Mouse (Mus musculus) embryo, embryonic 11.5 days (tissue): ENCODE results near the gene Dhx33.

Experiments
- DNase-seq: peaks from one replicate; pipeline ENCODE4 v3.0.0-alpha.2; 2012; ENCODE audit warnings: low read depth, low spot score

The Dhx33 gene

DNA sequence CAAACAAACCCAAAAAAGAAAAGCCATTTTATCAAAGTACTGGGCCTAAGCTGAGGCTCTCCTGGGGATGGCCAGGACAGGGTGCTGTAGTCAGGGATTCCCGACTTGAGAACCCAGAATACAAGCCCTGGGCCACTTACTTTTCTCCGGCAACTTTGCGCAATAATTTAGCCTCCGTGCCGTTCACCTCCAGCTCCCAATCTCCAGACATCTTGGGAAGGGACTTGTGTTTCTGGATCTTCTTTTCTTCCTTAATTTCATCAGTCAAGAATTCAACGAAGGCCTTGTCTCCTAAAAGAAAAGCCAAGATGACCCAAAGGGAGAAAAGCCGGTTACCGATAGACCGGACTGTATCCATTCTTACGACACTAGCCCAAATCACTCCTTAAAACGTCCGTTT is 22.2 kb downstream of the Dhx33 start:
- no peak for DNase-seq

DNA sequence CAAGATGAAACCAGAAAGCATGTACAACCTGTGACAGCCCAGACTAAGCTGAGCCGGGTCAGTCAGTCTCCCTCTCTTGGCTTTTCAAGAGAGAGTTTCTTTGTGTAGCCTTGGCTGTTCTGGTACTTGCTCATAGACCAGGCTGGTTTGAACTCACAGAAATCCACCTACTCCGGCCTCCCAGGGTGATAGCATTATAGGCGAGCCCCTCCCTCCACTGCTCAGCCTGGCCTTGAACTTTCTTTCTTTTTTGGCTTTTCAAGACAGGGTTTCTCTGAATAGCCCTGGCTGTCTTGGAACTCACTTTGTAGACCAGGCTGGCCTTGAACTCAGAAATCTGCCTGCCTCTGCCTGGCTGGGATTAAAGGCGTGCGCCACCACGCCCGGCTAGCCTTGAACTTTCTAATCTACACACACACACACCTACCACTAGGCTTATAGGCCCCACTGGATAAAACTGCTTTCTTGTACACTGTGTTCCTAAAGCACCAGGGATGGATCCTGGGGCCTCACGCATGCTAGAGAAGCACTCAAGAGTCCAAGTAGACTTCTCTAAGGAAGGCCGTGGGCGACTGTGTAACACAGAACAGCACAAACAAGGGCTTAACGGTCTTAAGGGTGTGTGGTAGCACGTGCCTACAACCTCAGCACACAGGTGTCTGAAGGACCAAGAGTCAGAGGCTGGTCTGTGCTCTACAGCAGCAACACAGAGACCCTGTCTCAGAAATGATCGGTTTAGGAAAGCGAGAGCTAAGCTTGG is 23.3 kb downstream of the Dhx33 start:
- DNase-seq, result no peak

DNA sequence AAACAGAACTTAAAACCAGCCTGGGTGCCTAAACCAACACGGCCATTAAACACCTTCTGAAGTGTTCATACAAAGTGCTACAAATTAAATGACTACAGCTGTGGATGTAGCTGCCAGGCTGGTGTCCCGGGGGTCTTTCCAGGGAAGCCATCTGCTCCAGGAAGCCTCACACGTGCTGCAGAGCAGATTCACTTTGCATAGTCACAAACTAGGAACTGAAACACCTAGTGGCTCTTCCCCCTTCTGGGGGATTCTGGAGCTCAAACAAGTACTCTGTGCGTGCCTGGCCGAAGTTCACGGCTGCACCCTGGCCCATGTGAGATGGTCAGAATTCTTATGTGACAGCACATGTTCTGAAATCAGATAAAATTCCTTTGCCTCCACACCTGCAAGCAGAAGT is 24.0 kb downstream of the Dhx33 start:
- DNase-seq, result no peak

DNA sequence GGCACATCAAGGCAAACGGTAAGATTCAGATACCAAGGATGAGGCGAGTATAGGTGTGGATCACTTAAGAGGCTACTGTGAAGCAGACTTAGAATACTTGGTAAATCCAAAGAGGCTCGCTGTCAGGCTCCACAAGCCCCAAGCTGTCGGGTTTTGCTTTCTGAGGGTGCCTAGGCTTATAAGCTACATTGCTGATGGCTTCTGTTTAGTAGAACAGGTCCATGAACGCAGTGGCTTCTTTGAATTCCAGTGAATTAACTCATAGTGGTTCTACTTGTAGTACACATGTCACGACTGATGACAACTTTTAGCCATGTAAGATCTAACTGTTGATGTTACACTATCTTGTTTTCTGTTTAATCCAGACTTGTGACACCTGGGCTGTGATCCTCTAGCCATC is 26.9 kb downstream of the Dhx33 start:
- DNase-seq, result no peak

DNA sequence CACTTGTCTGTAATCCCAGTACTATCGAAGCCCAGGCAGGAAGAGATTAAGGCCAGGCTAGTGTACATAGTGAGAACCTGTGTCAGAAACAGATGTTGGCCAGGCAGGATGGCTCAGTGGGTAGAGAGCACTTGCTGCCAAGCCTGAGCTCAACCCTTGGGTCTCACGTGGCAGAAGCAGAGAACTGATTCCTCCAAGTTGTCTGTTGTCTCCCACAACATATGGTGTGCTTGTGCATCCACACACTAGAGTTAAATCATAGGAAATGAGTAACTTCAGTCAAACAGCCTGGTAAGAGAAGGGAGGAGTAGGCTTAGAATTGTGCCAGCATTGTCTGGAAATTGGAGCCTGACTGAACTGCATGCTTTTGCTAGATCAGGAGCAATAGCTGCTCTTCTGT is 29.0 kb downstream of the Dhx33 start:
- no peak for DNase-seq

DNA sequence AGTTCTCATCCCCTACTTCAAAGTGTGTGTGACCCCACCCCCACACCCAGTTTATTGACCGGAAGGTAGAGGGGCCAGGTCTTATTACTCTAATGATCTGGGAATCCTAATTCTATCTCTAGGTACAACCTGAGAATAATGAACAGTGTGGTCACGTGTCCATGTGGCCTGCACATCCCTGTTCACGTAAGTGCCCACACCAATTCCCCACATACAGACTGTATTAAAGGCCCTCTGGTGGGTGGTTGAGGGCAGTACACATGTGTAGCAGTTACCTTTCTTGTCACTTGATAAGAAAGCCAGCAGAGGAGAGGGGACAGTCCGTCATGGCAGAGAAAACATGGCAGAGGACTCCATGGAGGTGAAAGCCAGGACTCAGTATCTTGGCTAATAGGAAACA is 30.3 kb downstream of the Dhx33 start:
- DNase-seq, result no peak

DNA sequence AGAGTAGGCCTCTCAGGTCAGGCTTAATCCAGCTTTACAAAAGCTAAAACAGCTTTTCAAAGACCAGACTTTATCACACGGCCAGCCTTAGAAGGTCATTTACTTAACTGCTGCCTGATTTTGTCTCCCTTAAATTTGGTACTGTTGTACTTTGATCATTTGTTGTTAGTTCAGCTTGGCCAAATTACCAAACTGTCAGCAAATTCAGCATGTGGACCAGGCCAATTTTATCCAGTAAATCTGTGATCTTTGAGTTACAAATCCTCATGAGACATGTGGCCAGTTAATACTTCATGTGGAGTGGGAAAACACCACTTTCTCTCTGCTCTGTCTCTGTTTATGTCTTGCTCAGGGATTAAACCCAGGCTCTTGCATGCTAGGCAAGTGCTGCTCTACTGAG is 31.7 kb downstream of the Dhx33 start:
- DNase-seq, result no peak

DNA sequence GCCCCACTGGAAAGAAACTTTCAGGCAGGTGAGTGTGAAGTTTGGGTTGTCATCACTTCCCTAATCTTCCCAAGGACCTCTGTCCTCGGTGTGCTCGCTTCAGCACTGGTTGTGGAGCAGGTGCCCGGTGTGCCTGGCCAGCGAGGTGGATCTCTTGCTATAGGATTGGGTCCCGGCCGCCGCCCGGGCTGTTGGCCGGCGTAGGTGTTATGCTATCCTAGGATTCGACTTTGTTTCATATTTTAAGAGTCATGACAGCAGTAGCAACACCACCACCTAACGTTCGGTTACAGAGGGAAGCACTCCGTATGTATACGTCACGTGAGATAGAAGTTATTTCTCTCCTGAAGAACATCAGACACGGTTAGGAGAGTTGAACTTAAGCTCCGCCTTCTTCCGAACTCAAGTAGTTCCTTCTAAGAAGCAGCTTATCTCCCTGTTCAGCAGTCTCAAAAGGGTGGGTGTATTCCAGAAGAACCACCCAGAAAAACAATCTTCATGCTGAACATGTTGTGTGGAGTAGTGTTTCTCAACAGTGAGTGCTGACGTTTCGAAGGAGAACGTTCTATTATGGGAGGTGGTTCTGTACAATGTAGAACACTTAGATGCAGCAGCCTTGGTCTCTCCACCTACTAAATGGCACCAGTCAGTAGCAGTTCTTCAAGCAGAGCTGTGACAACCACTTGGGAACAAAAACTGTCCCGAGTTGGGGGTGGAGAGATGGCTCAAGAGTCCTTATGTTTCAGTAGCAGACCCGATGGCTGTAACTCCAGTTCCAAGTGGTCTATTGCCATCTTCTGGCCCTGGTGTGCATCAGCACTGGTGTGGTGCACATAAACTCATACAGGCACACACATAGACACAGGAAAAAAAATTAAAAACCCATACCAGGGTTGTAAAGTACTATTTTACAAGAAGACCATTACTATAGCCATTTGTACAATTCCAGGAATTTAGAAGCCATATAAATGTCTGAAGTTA is 33.4 kb downstream of the Dhx33 start:
- peak; percentile 13 for DNase-seq

DNA sequence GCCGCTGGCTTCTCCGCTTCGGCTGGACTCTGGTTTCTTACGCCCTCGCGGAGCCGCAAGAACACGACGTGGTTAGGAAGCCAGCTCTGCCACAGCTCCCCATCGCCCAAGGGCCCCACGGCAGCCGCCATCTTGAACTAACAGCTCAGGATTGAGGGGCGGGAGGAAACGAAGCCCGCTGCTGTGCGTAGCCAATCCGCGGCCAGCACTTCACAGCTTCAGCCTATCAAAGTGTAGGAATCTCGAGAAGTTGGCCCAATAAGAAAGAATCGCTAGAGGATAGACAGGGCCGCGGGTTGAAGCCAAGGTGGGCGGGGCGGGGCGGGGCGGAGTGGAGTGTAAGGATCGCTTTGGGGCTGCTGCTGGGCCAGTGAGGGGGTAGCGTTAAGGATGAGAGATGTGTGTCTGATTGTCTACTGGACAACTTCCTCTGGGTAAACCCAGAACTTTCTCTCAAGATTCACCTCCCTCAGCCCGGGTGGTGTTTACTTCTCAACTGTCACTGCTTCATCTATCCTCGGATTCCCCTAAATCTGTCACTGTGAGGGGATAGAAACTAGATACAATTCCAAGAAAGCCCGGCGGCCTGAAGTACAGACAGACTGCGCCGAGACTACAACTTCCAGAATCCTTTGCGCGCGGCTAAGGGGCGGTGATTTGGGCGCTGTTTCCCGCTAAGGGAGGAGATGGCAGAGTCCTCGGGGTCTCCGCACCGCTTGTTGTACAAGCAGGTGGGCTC is 34.2 kb downstream of the Dhx33 start, which contains the start of the genes Nup88 and Rpain:
TSS of gene Nup88 (minus strand) at position 153 of the 739 bp plus-strand sequence.
TSS of gene Rpain (plus strand) at position 393 of the 739 bp plus-strand sequence.
- DNase-seq, result peak; percentile 91

DNA sequence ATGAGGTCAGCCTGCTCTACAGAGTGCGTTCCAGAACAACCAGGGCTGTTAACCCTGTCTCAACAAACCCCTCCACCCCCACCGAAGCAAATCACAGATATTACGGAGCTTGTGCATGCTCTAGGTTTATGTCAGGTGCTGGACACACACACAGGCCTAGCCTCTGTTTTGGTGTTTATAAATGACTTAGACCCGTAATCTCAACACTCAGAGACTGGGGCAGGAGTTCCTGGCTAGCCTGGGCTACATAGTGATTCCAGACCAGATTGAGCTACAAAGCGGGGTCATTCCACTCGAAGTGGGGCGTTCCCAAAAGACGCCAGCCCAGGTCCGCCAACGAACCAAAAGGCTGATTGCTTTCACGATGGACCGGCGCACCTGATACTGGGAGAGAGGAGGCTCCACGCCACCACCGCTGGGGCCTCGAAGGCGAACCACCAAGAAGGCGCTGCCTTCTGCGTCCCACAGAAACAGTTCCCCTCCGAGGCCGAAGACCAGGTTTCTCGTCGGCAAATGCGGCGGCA is 34.9 kb downstream of the Dhx33 start:
- peak; percentile 4 for DNase-seq

DNA sequence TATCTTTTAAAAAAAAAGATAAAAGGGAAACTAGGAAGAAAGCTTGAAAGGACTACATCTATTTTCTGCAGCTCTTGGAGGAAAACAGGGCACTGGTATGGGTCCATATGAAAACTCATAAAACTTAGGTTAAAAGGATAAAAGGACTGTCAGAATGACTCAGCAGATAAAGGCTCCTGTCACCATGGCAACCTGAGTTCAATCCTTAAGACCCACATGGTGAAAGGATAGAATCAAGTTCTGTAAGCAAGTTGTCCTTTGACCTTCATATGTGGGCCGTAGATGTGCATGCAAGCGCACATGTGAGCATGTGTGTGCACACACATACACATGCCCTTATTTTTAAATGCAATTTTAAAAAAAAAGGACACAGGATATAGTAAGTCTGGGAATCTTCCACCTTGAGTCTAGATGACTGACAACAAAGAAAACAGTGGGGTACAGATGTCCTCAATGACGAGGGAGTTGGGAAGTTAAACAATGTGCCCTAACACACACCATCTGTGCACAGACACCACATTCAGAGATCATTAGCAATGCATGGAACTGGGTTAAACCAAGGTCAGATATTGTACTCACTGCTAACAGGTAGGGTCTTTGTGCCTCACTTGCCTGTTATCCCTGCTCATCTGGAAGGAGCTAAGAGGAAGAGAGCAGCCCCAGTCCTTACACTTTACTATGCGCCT is 39.9 kb downstream of the Dhx33 start:
- no peak for DNase-seq

DNA sequence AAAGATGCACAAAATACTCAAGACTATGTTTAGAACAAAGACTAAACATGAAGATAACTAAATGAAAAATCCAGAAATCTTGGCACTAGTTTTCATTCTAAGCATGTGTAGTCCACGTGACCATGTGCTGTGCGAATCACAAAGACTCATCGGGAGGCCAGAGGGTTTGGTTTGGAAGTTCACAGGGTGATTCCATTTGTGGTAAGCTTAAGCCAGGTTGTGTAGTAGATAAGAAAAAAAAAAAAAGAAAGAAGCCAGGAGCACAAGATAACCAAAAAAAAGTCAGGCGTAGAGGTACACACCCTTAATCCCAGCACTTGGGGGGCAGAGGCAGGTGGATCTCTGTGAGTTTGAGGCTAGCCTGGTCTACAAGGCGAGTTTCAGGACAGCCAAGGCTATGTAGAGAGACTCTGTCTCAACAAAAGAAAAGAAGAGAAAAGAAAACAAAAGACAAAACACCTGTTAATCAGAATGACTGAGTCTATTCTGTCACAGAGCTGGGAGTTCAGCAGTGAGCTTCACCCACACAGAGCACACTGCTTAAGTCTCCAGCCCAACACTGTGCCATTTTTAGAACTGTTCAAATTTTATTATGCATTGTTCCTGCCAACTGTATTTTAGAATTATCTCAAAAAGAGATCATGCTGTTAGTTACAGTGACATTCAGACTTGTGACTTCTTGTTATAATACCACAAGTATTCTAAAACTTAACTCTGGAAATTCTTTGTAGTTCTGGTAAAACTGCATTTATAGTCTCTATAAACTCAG is 43.3 kb downstream of the Dhx33 start:
- no peak for DNase-seq

DNA sequence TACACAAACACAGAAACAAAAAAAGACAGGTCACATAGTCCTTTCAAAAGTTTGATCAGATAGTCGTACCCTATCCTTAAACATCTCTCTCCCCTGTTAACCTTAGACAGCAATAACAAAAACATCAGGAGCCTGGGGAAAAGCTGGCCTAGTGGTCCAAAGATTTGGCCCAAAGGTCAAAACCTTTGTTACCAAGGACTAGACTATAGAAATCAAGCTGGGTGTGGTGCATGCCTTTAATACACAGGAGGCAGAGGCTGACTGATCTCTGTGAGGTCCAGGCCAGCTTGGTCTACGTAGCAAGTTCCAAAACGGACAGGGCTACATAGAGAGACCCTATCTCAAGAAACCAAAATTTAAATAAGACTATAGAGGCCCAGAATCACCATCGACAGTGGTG is 49.5 kb downstream of the Dhx33 start:
- no peak for DNase-seq

DNA sequence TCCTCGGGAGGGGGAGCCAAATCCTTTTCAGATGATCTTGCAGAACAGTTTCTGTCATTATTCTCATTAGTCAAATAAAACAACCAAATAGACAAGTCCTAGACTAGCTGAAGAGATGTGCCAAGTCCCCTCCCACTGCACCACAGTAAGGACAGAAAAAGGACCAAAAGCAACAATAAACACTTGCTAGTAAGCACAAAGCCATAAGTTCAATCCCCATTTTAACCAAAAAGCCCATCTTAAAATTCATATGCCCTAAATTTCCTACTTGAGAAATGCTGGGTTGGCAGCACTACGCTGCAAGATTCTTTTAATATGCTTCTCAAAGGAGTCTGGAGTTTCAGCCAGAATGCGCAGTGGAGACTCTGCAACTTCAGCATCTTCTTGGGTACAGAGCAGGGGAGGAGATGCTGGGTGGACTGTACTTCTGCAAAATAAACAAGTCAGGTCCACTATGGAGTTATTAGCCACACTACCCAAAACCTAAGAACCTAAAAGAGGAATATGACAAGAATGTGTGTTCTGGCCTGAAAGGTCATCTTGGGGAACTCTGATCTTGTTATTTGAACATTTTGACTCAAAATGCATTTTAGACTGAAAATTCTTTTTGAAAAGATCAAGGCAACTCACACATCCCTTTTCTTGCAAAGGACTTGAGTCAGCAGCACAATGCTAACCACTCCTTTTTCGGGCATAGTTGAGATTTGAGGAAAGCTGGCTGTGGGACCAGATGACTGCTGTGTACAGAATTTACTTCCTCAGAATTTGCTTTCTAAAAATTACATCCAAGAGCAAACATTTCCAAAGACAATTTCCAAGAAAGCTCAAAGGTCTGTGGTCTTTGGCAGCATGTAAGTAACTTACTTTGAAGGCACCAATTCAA is 59.1 kb downstream of the Dhx33 start:
- DNase-seq, result no peak

DNA sequence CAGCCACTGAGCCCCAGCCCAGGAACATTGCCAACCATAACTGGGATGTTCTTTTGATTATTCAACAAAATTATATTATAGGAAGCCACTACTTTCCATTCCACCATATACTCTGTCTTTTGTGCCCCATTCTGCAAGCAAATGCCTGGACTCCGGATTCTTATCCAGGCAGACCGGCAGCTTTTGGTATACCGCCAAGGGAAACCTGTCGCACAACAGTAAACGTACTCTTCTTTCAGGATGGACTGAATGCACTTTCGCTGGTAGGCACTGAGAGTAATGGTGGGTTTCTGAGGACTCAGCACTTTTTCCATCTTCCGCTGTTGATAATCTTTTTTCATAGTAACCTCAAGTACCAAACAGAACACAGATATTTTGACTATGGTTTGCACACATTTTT is 60.6 kb downstream of the Dhx33 start:
- DNase-seq, result no peak

DNA sequence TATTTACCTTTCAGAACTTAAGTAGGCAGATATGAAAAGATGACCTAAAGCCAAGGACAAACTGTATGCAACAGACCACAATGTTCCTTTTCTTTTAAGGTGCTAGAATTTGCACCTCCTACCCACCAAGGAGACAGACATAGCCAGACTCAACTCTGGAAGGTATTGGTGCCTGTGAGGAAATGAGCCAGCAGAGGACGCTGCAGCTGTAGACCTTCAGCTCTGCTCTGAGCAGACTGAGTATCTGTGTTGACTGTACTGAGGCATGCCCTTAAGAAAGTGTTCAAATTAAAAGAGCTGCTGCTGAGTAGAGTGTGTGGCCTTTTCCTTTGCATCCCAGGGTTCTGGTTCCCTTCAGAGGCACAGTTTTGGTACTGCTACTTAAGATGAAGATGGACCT is 61.6 kb downstream of the Dhx33 start:
- DNase-seq, result no peak

DNA sequence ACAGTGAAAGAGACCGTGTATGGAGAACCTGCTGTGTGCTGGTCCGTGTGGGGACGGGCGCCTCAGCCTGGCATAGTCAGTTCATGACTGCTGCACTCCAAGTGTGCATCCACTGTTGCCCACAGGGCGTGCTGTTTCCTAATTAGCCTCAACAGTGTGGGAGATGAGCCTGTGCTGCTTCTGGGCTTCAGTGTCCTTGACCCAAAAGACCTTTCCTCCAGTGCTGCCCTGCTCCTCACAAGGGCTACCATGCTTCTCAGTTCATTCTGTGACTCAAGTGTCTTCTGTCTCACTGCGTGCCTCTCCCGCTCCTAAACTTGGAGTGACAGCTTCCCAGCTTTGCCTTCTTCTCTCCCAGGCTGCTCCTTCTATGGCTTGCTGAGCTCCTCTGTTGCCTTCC is 68.9 kb downstream of the Dhx33 start:
- DNase-seq, result no peak
